Mouse (Mus musculus) midbrain, embryonic 13.5 days (tissue): ENCODE results near the gene Rnh1. TPM values are rescaled to one million over a fixed set of nuclear protein-coding genes. Genes with fewer than 3 reads are reported as not detected.

Experiments
- ATAC-seq: fragments of 200-750 bp; cut with Nextera tagmentation; 2 replicates; pipeline ENCODE4 v1.8.0; 2017; ENCODE audit warnings: mild to moderate bottlenecking, moderate TSS enrichment, moderate library complexity
- H3K27ac ChIP-seq: fragments of 300-500 bp; sonication (generic); 2 replicates; pipeline ENCODE4 v1.5.1; 2015; ENCODE audit warnings: inconsistent platforms, mild to moderate bottlenecking, moderate library complexity
- H3K27me3 ChIP-seq: fragments of 300-500 bp; sonication (generic); 2 replicates; pipeline ENCODE4 v1.6.1; 2015; ENCODE audit warnings: mild to moderate bottlenecking, inconsistent platforms
- H3K36me3 ChIP-seq: fragments of 300-500 bp; sonication (generic); 2 replicates; pipeline ENCODE4 v1.6.1; 2015; ENCODE audit warnings: mild to moderate bottlenecking, inconsistent platforms
- H3K4me1 ChIP-seq: fragments of 300-500 bp; sonication (generic); replicated peaks from 2 replicates; pipeline ENCODE4 v1.6.1; 2015; ENCODE audit warnings: inconsistent platforms
- H3K4me2 ChIP-seq: fragments of 300-500 bp; sonication (generic); replicated peaks from 2 replicates; pipeline ENCODE4 v1.6.1; 2015; ENCODE audit warnings: moderate library complexity, mild to moderate bottlenecking, inconsistent platforms
- H3K4me3 ChIP-seq: fragments of 300-500 bp; sonication (generic); replicated peaks from 2 replicates; pipeline ENCODE4 v1.5.1; 2015; ENCODE audit warnings: mild to moderate bottlenecking, inconsistent platforms
- H3K9ac ChIP-seq: fragments of 300-500 bp; sonication (generic); replicated peaks from 2 replicates; pipeline ENCODE4 v1.6.1; 2015; ENCODE audit warnings: mild to moderate bottlenecking, inconsistent platforms
- H3K9me3 ChIP-seq: fragments of 300-500 bp; sonication (generic); 2 replicates; pipeline ENCODE4 v1.6.1; 2016; ENCODE audit warnings: mild to moderate bottlenecking, inconsistent platforms
- WGBS: fragments of 180-500 bp; shearing (Covaris S2); methylation state at CpG from one replicate; pipeline ENCODE4 v1.1.7; 2015; 5-methylcytosine and 5-hydroxymethylcytosine counted together
- polyA plus RNA-seq: library from polyadenylated mRNA; unstranded; fragments of >200 nt; fragmentation: Nextera tagmentation; extraction: Ambion mirVana; gene quantifications from 2 replicates; pipeline ENCODE4 v1.2.1, GENCODE M21; 2015

The Rnh1 gene
- polyA plus RNA-seq, 1 experiment from 2014 or later, result 45.3 TPM

- Histone ChIP-seq H3K4me3 (peak within 1 kb of the TSS; percentile 70), H3K27ac (peak within 1 kb of the TSS; percentile 88), H3K9me3 (no peaks in the 10 kb centered on the region), H3K4me1 (peaks cover 29% of the 10 kb centered on the region), H3K9ac (peak within 1 kb of the TSS; percentile 73), H3K36me3 (peaks cover 19% of the 10 kb centered on the region), H3K27me3 (no peaks in the 10 kb centered on the region), H3K4me2 (peak within 1 kb of the TSS; percentile 91)
- ATAC-seq, result peak; percentile 96
- WGBS, result under 1% methylated on average over 41 of the region's 41 CpGs
Measured at GRCm38 (mm10) chr7:141215101-141215879, 42.6 kb upstream of the Rnh1 start, which contains the start of gene Rassf7. Gene Rassf7, plus strand, starts transcription at chr7:141215860.

GRCm38 (mm10) chr7:141214310-141214709 lies 41.7 kb upstream of the Rnh1 start:
- H3K9me3 ChIP-seq, result no peaks in the 10 kb centered on the region
- WGBS, result 74% methylated on average over 3 of the region's 3 CpGs
- no peak overlapping the region for H3K4me3 ChIP-seq
- ATAC-seq, result no peak
- no peaks in the 10 kb centered on the region for H3K27me3 ChIP-seq
- H3K27ac ChIP-seq, result peak overlapping the region; percentile 88; the same call in 1 of the 2 replicates
- H3K4me1 ChIP-seq, result peaks cover 29% of the 10 kb centered on the region
- no peak overlapping the region for H3K9ac ChIP-seq
- peaks cover 13% of the 10 kb centered on the region for H3K36me3 ChIP-seq
- no peak overlapping the region for H3K4me2 ChIP-seq

GRCm38 (mm10) chr7:141213605-141214235 lies 41.1 kb upstream of the Rnh1 start, which contains the start of gene Lmntd2:
Gene Lmntd2, minus strand, starts transcription at chr7:141214080.
- H3K4me3 ChIP-seq, result peak within 1 kb of the TSS; percentile 70
- no peak for ATAC-seq
- peaks cover 29% of the 10 kb centered on the region for H3K4me1 ChIP-seq
- 93% methylated on average over 11 of the region's 11 CpGs for WGBS
- H3K4me2 ChIP-seq, result peak within 1 kb of the TSS; percentile 91
- H3K27me3 ChIP-seq, result no peaks in the 10 kb centered on the region
- peak within 1 kb of the TSS; percentile 88 for H3K27ac ChIP-seq
- H3K9me3 ChIP-seq, result no peaks in the 10 kb centered on the region
- peak within 1 kb of the TSS; percentile 69 for H3K9ac ChIP-seq
- peaks cover 8% of the 10 kb centered on the region for H3K36me3 ChIP-seq

- Histone ChIP-seq H3K9ac (no peak overlapping the region), H3K4me3 (no peak overlapping the region), H3K27ac (no peak overlapping the region), H3K27me3 (no peaks in the 10 kb centered on the region), H3K4me2 (no peak overlapping the region), H3K4me1 (peaks cover 28% of the 10 kb centered on the region), H3K36me3 (peaks cover 8% of the 10 kb centered on the region), H3K9me3 (no peaks in the 10 kb centered on the region)
- 88% methylated on average over 3 of the region's 3 CpGs for WGBS
- no peak for ATAC-seq
Measured at GRCm38 (mm10) chr7:141213133-141213532, 40.5 kb upstream of the Rnh1 start.

GRCm38 (mm10) chr7:141210606-141211131 lies 38.0 kb upstream of the Rnh1 start:
- H3K4me2 ChIP-seq, result no peak overlapping the region
- H3K4me1 ChIP-seq, result peaks cover 10% of the 10 kb centered on the region
- no peak for ATAC-seq
- H3K36me3 ChIP-seq, result 0 out of 2 replicates have a peak, but pooled peaks cover 1% of the 10 kb centered on the region
- 92% methylated on average over 14 of the region's 14 CpGs for WGBS
- no peak overlapping the region for H3K27ac ChIP-seq
- no peak overlapping the region for H3K4me3 ChIP-seq
- H3K27me3 ChIP-seq, result no peaks in the 10 kb centered on the region
- no peaks in the 10 kb centered on the region for H3K9me3 ChIP-seq
- H3K9ac ChIP-seq, result no peak overlapping the region

- Histone ChIP-seq H3K36me3 (0 out of 2 replicates have a peak, but pooled peaks cover 3% of the 10 kb centered on the region), H3K4me1 (peaks cover 9% of the 10 kb centered on the region), H3K4me2 (no peak overlapping the region), H3K4me3 (no peak overlapping the region), H3K9me3 (no peaks in the 10 kb centered on the region), H3K27me3 (no peaks in the 10 kb centered on the region), H3K27ac (no peak overlapping the region), H3K9ac (no peak overlapping the region)
- WGBS, result 92% methylated on average over 12 of the region's 12 CpGs
- ATAC-seq, result no peak
Measured at GRCm38 (mm10) chr7:141210137-141210536, 37.5 kb upstream of the Rnh1 start.

- Histone ChIP-seq H3K4me1 (peaks cover 3% of the 10 kb centered on the region), H3K9me3 (no peaks in the 10 kb centered on the region), H3K4me2 (no peak overlapping the region), H3K27ac (no peak overlapping the region), H3K27me3 (no peaks in the 10 kb centered on the region), H3K36me3 (0 out of 2 replicates have a peak, but pooled peaks cover 3% of the 10 kb centered on the region), H3K4me3 (no peak overlapping the region), H3K9ac (no peak overlapping the region)
- 61% methylated on average over 3 of the region's 3 CpGs for WGBS
- no peak for ATAC-seq
Measured at GRCm38 (mm10) chr7:141209526-141209925, 36.9 kb upstream of the Rnh1 start.

- no peaks in the 10 kb centered on the region for H3K9me3 ChIP-seq
- H3K36me3 ChIP-seq, result 0 out of 2 replicates have a peak, but pooled peaks cover 3% of the 10 kb centered on the region
- H3K27ac ChIP-seq, result no peak overlapping the region
- WGBS, result 93% methylated on average over 18 of the region's 18 CpGs
- H3K9ac ChIP-seq, result no peak overlapping the region
- H3K4me3 ChIP-seq, result no peak overlapping the region
- no peaks in the 10 kb centered on the region for H3K27me3 ChIP-seq
- no peak overlapping the region for H3K4me2 ChIP-seq
- no peaks in the 10 kb centered on the region for H3K4me1 ChIP-seq
- no peak for ATAC-seq
Measured at GRCm38 (mm10) chr7:141206182-141206937, 33.7 kb upstream of the Rnh1 start.

GRCm38 (mm10) chr7:141205504-141205903 lies 32.8 kb upstream of the Rnh1 start:
- 0 out of 2 replicates have a peak, but pooled peaks cover 3% of the 10 kb centered on the region for H3K36me3 ChIP-seq
- no peak for ATAC-seq
- H3K4me3 ChIP-seq, result no peak overlapping the region
- H3K9me3 ChIP-seq, result no peaks in the 10 kb centered on the region
- no peak overlapping the region for H3K4me2 ChIP-seq
- no peak overlapping the region for H3K9ac ChIP-seq
- 93% methylated on average over 5 of the region's 5 CpGs for WGBS
- no peak overlapping the region for H3K27ac ChIP-seq
- no peaks in the 10 kb centered on the region for H3K4me1 ChIP-seq
- H3K27me3 ChIP-seq, result no peaks in the 10 kb centered on the region

GRCm38 (mm10) chr7:141204546-141204945 lies 31.9 kb upstream of the Rnh1 start:
- no peaks in the 10 kb centered on the region for H3K9me3 ChIP-seq
- 88% methylated on average over 3 of the region's 3 CpGs for WGBS
- no peak for ATAC-seq
- no peak overlapping the region for H3K4me3 ChIP-seq
- no peak overlapping the region for H3K27ac ChIP-seq
- H3K4me1 ChIP-seq, result no peaks in the 10 kb centered on the region
- no peaks in the 10 kb centered on the region for H3K27me3 ChIP-seq
- no peak overlapping the region for H3K4me2 ChIP-seq
- 0 out of 2 replicates have a peak, but pooled peaks cover 3% of the 10 kb centered on the region for H3K36me3 ChIP-seq
- no peak overlapping the region for H3K9ac ChIP-seq

GRCm38 (mm10) chr7:141198121-141198520 lies 25.5 kb upstream of the Rnh1 start:
- H3K9ac ChIP-seq, result no peak overlapping the region

More at GRCm38 (mm10) chr7:141198121-141198520, 25.5 kb upstream of the Rnh1 start:
- 97% methylated on average over 4 of the region's 4 CpGs for WGBS
- no peak for ATAC-seq
- Histone ChIP-seq H3K4me1 (peaks cover 16% of the 10 kb centered on the region), H3K27ac (no peak overlapping the region), H3K36me3 (no peaks in the 10 kb centered on the region), H3K4me2 (no peak overlapping the region), H3K4me3 (no peak overlapping the region), H3K9me3 (no peaks in the 10 kb centered on the region), H3K27me3 (no peaks in the 10 kb centered on the region)
